In genomic region chr19:27110437-27110836, GRCm38 (mm10) we compare ENCODE assay signal across 24 mouse cellular contexts.
"Had no signal": no experiment of that assay in that cellular context is flagged by ENCODE, and none has a peak within 500 bp of the region (broad histone marks: within the 10 kb centered on the region; RNA-seq: fewer than 3 reads in every experiment).

No protein-coding gene starts in this region.

- H3K36me3 ChIP-seq: heart, embryonic 10.5 days; heart, embryonic 12.5 days; hindbrain, embryonic 13.5 days; hindbrain, embryonic 15.5 days; kidney, embryonic 15.5 days; limb, embryonic 13.5 days; limb, embryonic 15.5 days; liver, embryonic 12.5 days had no signal

- H3K9ac ChIP-seq: heart, embryonic 12.5 days; hindbrain, embryonic 13.5 days; hindbrain, embryonic 15.5 days; kidney, embryonic 15.5 days; limb, embryonic 13.5 days; limb, embryonic 15.5 days; liver, embryonic 12.5 days; liver, embryonic 14.5 days had no signal

- H3K4me3 ChIP-seq: gastrocnemius, adult 2 months; heart, embryonic 10.5 days; heart, embryonic 12.5 days; hindbrain, embryonic 13.5 days; hindbrain, embryonic 15.5 days; kidney, embryonic 15.5 days; limb, embryonic 13.5 days; limb, embryonic 15.5 days; liver, embryonic 12.5 days had no signal

- DNase-seq: gastrocnemius, adult 2 months; gastrocnemius, postnatal 10 days; gastrocnemius, postnatal 25 days; heart, adult 18-20 months; heart, postnatal 10 days; heart, postnatal 4 days; kidney, adult 11 months; kidney, adult 2 months; kidney, adult 9 months; kidney, postnatal 10 days; kidney, postnatal 25 days; layer of hippocampus, postnatal 36 days; left cerebral cortex, postnatal 4 days had no signal

- ATAC-seq: hindbrain, postnatal 0 days; intestine, embryonic 16.5 days; liver, embryonic 12.5 days had no signal

- H3K9me3 ChIP-seq: heart, embryonic 10.5 days; heart, embryonic 12.5 days; hindbrain, embryonic 13.5 days; hindbrain, embryonic 15.5 days; kidney, embryonic 15.5 days; limb, embryonic 13.5 days; limb, embryonic 15.5 days; liver, embryonic 12.5 days had no signal

- H3K27ac ChIP-seq: gastrocnemius, adult 2 months; heart, embryonic 10.5 days; hindbrain, embryonic 13.5 days; hindbrain, embryonic 15.5 days; hindbrain, postnatal 0 days; kidney, embryonic 15.5 days; limb, embryonic 13.5 days; limb, embryonic 15.5 days; liver, embryonic 12.5 days; liver, embryonic 14.5 days had no signal

- H3K4me2 ChIP-seq: heart, embryonic 12.5 days; hindbrain, embryonic 13.5 days; hindbrain, embryonic 15.5 days; kidney, embryonic 15.5 days; limb, embryonic 13.5 days; limb, embryonic 15.5 days; liver, embryonic 12.5 days had no signal

- H3K27me3 ChIP-seq: heart, embryonic 12.5 days; hindbrain, embryonic 13.5 days; hindbrain, embryonic 15.5 days; kidney, embryonic 15.5 days; limb, embryonic 13.5 days; limb, embryonic 15.5 days; liver, embryonic 12.5 days had no signal

- H3K4me1 ChIP-seq: heart, embryonic 10.5 days; heart, embryonic 12.5 days; hindbrain, embryonic 13.5 days; hindbrain, embryonic 15.5 days; kidney, embryonic 15.5 days; limb, embryonic 13.5 days; limb, embryonic 15.5 days; liver, embryonic 12.5 days had no signal
